Mouse (Mus musculus) G1E (cell line): Measurements from ENCODE around the gene Rnf223. TPM values are rescaled to one million over a fixed set of nuclear protein-coding genes. Genes with fewer than 3 reads are reported as not detected.

Experiments
- ATAC-seq: 2 replicates; pipeline ENCODE4 v1.8.0; 2016; ENCODE audit warnings: mild to moderate bottlenecking; ENCODE audit not compliant: insufficient number of reproducible peaks, poor library complexity, low FRiP score, severe bottlenecking; ENCODE audit errors: extremely low read depth
- DNase-seq: peaks from one replicate; pipeline ENCODE4 v3.0.0; 2012; ENCODE audit warnings: low spot score
- H3K27me3 ChIP-seq: 2 replicates; pipeline ENCODE4 v1.6.1; 2012; ENCODE audit warnings: mild to moderate bottlenecking, low read length, inconsistent platforms; ENCODE audit not compliant: insufficient read depth
- H3K36me3 ChIP-seq: replicated peaks from 2 replicates; pipeline ENCODE3; 2012; ENCODE audit warnings: mild to moderate bottlenecking, inconsistent platforms
- H3K4me1 ChIP-seq: 2 replicates; pipeline ENCODE4 v1.6.1; 2012; ENCODE audit warnings: low read depth, low read length, inconsistent platforms, mixed read lengths; ENCODE audit not compliant: insufficient read depth
- H3K4me3 ChIP-seq: 2 replicates; pipeline ENCODE4 v1.5.1; 2012; ENCODE audit warnings: low read depth, mild to moderate bottlenecking, inconsistent platforms, low read length, moderate library complexity, mixed read lengths
- H3K9me3 ChIP-seq: replicated peaks from 2 replicates; pipeline ENCODE4 v1.6.1; 2012; ENCODE audit warnings: inconsistent platforms
- CTCF ChIP-seq: IDR thresholded peaks from 2 replicates; pipeline ENCODE4 v1.5.1; 2012; ENCODE audit warnings: low read depth, low read length, inconsistent platforms, mixed read lengths
- GATA1 ChIP-seq: IDR thresholded peaks from 2 replicates; pipeline ENCODE4 v1.6.1; 2012; ENCODE audit warnings: borderline replicate concordance, low read length, inconsistent platforms, mixed read lengths
- GATA2 ChIP-seq: IDR thresholded peaks from 2 replicates; pipeline ENCODE4 v1.6.1; 2012; ENCODE audit warnings: low read depth, low read length, inconsistent platforms, borderline replicate concordance
- POLR2AphosphoS5 ChIP-seq: IDR thresholded peaks from 2 replicates; pipeline ENCODE4 v1.6.1; 2012; ENCODE audit warnings: low read depth, low read length, inconsistent platforms; ENCODE audit not compliant: insufficient replicate concordance
- TAL1 ChIP-seq: conservative IDR thresholded peaks from 2 replicates; pipeline ENCODE4 v1.6.1; 2012; ENCODE audit warnings: low read depth, low read length, inconsistent platforms, mixed read lengths
- polyA plus RNA-seq: library from polyadenylated mRNA; stranded (reverse); fragments of >175 nt; gene quantifications from 2 replicates; pipeline ENCODE4 v1.2.3, GENCODE M21; 2012
- total RNA-seq, 2 experiments: library from RNA; stranded (forward) in 1 of 2; stranded (reverse) in 1 of 2; fragments of 200-1000 nt in 1 of 2; fragments of >200 nt in 1 of 2; fragmentation: Nextera tagmentation in 1 of 2; gene quantifications; 2 replicates each; pipeline ENCODE4 v1.2.3; 2014 to 2017

The Rnf223 gene
- 0.49 and 2.3 TPM in 2 replicates for total RNA-seq (2014; fragmentation: Nextera tagmentation)
- total RNA-seq (2017) = 0.16 and 0.17 TPM in 2 replicates
- polyA plus RNA-seq = 0.11 and 0.12 TPM in 2 replicates

GRCm38 (mm10) chr4:156130436-156130835, at the start of gene Rnf223:
Rnf223 (plus strand) TSS chr4:156130513.
- DNase-seq (no peak), ATAC-seq (no peak)
- H3K4me3 ChIP-seq = no peak within 1 kb of the TSS
- H3K4me1 ChIP-seq = peaks cover 14% of the 10 kb centered on the region
- H3K9me3 ChIP-seq = no peaks in the 10 kb centered on the region
- TF ChIP-seq CTCF (no peak), GATA1 (no peak), TAL1 (no peak)
- peaks cover 18% of the 10 kb centered on the region for H3K36me3 ChIP-seq
- no peaks in the 10 kb centered on the region; the same call in 1 of the 2 replicates for H3K27me3 ChIP-seq

GRCm38 (mm10) chr4:156082621-156083234, 47.6 kb upstream of the Rnf223 start:
- H3K4me1 ChIP-seq = no peaks in the 10 kb centered on the region
- no peaks in the 10 kb centered on the region for H3K36me3 ChIP-seq
- no peak overlapping the region for H3K4me3 ChIP-seq
- no peak for DNase-seq
- no peak for ATAC-seq
- H3K27me3 ChIP-seq = peaks cover 7% of the 10 kb centered on the region; the same call in 1 of the 2 replicates
- TF ChIP-seq GATA1 (no peak), POLR2AphosphoS5 (no peak), TAL1 (no peak), CTCF (no peak), GATA2 (no peak)
- H3K9me3 ChIP-seq = no peaks in the 10 kb centered on the region

- Histone ChIP-seq H3K9me3 (no peaks in the 10 kb centered on the region), H3K27me3 (peaks cover 7% of the 10 kb centered on the region; the same call in 1 of the 2 replicates), H3K36me3 (no peaks in the 10 kb centered on the region), H3K4me3 (no peak overlapping the region), H3K4me1 (no peaks in the 10 kb centered on the region)
- TF ChIP-seq POLR2AphosphoS5 = no peak
- TF ChIP-seq GATA2 = no peak
- TF ChIP-seq TAL1 = no peak
- no peak for TF ChIP-seq GATA1
- TF ChIP-seq CTCF = no peak
- ATAC-seq (no peak), DNase-seq (no peak)
Observed at GRCm38 (mm10) chr4:156083348-156083747, 47.0 kb upstream of the Rnf223 start.

GRCm38 (mm10) chr4:156084096-156084879, 46.0 kb upstream of the Rnf223 start:
- Histone ChIP-seq H3K4me1 (no peaks in the 10 kb centered on the region), H3K4me3 (no peak overlapping the region), H3K36me3 (no peaks in the 10 kb centered on the region), H3K27me3 (peaks cover 7% of the 10 kb centered on the region; the same call in 1 of the 2 replicates), H3K9me3 (no peaks in the 10 kb centered on the region)
- DNase-seq (no peak), ATAC-seq (no peak)
- no peak for TF ChIP-seq TAL1
- TF ChIP-seq CTCF = no peak
- TF ChIP-seq GATA2 = no peak
- TF ChIP-seq GATA1 = no peak
- TF ChIP-seq POLR2AphosphoS5 = no peak

- ATAC-seq (no peak), DNase-seq (no peak)
- Histone ChIP-seq H3K36me3 (no peaks in the 10 kb centered on the region), H3K4me3 (no peak overlapping the region), H3K27me3 (peaks cover 8% of the 10 kb centered on the region; the same call in 1 of the 2 replicates), H3K9me3 (no peaks in the 10 kb centered on the region), H3K4me1 (no peaks in the 10 kb centered on the region)
- TF ChIP-seq GATA1 (no peak), POLR2AphosphoS5 (no peak), CTCF (no peak), TAL1 (no peak), GATA2 (no peak)
Observed at GRCm38 (mm10) chr4:156085256-156085655, 45.1 kb upstream of the Rnf223 start.

GRCm38 (mm10) chr4:156087398-156088087, 42.8 kb upstream of the Rnf223 start:
- Histone ChIP-seq H3K27me3 (peaks cover 10% of the 10 kb centered on the region; the same call in 1 of the 2 replicates), H3K36me3 (no peaks in the 10 kb centered on the region), H3K9me3 (no peaks in the 10 kb centered on the region), H3K4me3 (no peak overlapping the region), H3K4me1 (no peaks in the 10 kb centered on the region)
- TF ChIP-seq TAL1 = no peak
- TF ChIP-seq POLR2AphosphoS5 = no peak
- no peak for TF ChIP-seq GATA2
- TF ChIP-seq CTCF = no peak
- DNase-seq (no peak), ATAC-seq (no peak)
